Comparison of ENCODE assay signal across 10 mouse cellular contexts in the genomic region with DNA sequence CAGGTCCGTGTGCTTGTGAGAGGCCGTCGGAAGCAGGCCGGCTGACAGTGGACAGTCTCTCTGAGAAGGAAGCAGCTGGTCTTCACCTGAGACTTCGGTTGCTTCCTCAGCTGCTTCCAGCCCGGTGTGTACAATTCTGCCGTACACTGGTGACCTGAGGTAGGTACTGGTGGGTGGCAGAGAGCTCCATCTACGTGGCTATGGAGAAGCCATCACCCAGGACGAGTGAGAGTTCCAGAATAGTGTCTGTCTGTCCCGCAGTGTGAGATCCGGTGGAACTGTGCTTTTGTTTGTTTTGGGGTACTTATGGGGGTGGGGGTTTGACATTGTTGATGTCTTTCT. TPM values are rescaled to one million over a fixed set of nuclear protein-coding genes. Genes with fewer than 3 reads are reported as not detected.
DNase-seq lines count a peak whose midpoint lies in the region; ATAC-seq and TF ChIP-seq lines count a peak whose summit lies in the region.
"Had no signal": no experiment of that assay in that cellular context is flagged by ENCODE, and none has a peak within 500 bp of the region (broad histone marks: within the 10 kb centered on the region; RNA-seq: fewer than 3 reads in every experiment).

No protein-coding gene starts in this region.

- TF ChIP-seq POLR2A in testis, adult 2 months (IDR thresholded peaks at IDR 0.05; ENCODE audit: control insufficient read depth, low read depth, low read length) = no peak
- TF ChIP-seq POLR2A in limb, embryonic 14.5 days (IDR thresholded peaks at IDR 0.05; ENCODE audit: borderline replicate concordance, extremely low read depth, insufficient read depth, insufficient read length) = no peak

- H3K4me3 ChIP-seq in intestine, embryonic 16.5 days (ENCODE audit: low read length) = no peak overlapping the region
- no peak overlapping the region for H3K4me3 ChIP-seq in intestine, postnatal 0 days (ENCODE audit: low read depth, low read length)
- peak overlapping the region; percentile 1 for H3K4me3 ChIP-seq in testis, adult 2 months (ENCODE audit: control insufficient read depth, low read depth, low read length)
- H3K4me3 ChIP-seq in limb, embryonic 14.5 days (replicated peaks; ENCODE audit: low read length) = no peak overlapping the region
- no peak overlapping the region for H3K4me3 ChIP-seq in stomach, postnatal 0 days (ENCODE audit: low read depth, low read length)
- H3K4me3 ChIP-seq: embryonic facial prominence, embryonic 12.5 days; layer of hippocampus, adult 2 months had no signal

- H3K36me3 ChIP-seq in intestine, embryonic 16.5 days (ENCODE audit: control insufficient read depth, insufficient read depth, low read length) = no peaks in the 10 kb centered on the region
- no peaks in the 10 kb centered on the region for H3K36me3 ChIP-seq in intestine, postnatal 0 days (ENCODE audit: control insufficient read depth, insufficient read depth)
- H3K36me3 ChIP-seq in testis, adult 2 months (ENCODE audit: control insufficient read depth, insufficient read depth, low read length) = no peaks in the 10 kb centered on the region
- no peaks in the 10 kb centered on the region for H3K36me3 ChIP-seq in limb, embryonic 14.5 days (ENCODE audit: control insufficient read depth, insufficient read depth, low read length)
- no peaks in the 10 kb centered on the region for H3K36me3 ChIP-seq in stomach, postnatal 0 days (ENCODE audit: control insufficient read depth, insufficient read depth, low read length)
- H3K36me3 ChIP-seq: embryonic facial prominence, embryonic 12.5 days had no signal

- 0 out of 2 replicates have a peak, but pooled peaks cover 5% of the 10 kb centered on the region for H3K9me3 ChIP-seq in intestine, embryonic 16.5 days (ENCODE audit: control insufficient read depth, low read length)
- no peaks in the 10 kb centered on the region for H3K9me3 ChIP-seq in intestine, postnatal 0 days (ENCODE audit: control insufficient read depth)
- H3K9me3 ChIP-seq in limb, embryonic 14.5 days (ENCODE audit: control insufficient read depth, low read length) = 0 out of 2 replicates have a peak, but pooled peaks cover 6% of the 10 kb centered on the region
- H3K9me3 ChIP-seq in stomach, postnatal 0 days (ENCODE audit: control insufficient read depth, low read length) = no peaks in the 10 kb centered on the region
- H3K9me3 ChIP-seq: embryonic facial prominence, embryonic 12.5 days had no signal

- no peak for TF ChIP-seq CTCF in intestine, postnatal 0 days (IDR thresholded peaks at IDR 0.05; ENCODE audit: low read depth)
- no peak for TF ChIP-seq CTCF in testis, adult 2 months (IDR thresholded peaks at IDR 0.05; ENCODE audit: control insufficient read depth, insufficient read depth, insufficient replicate concordance, low read depth, low read length)
- TF ChIP-seq CTCF in stomach, postnatal 0 days (IDR thresholded peaks at IDR 0.05; ENCODE audit: low read depth) = no peak

- no peak overlapping the region for H3K27ac ChIP-seq in intestine, embryonic 16.5 days (ENCODE audit: low read length)
- H3K27ac ChIP-seq in intestine, postnatal 0 days (ENCODE audit: low read depth, low read length) = no peak overlapping the region
- H3K27ac ChIP-seq in testis, adult 2 months (ENCODE audit: control insufficient read depth, insufficient read depth, low read depth, low read length) = no peak overlapping the region
- no peak overlapping the region for H3K27ac ChIP-seq in limb, embryonic 14.5 days (replicated peaks; ENCODE audit: low read depth, low read length)
- no peak overlapping the region for H3K27ac ChIP-seq in stomach, postnatal 0 days (replicated peaks)
- H3K27ac ChIP-seq: embryonic facial prominence, embryonic 12.5 days; layer of hippocampus, adult 2 months had no signal

- peaks cover 8% of the 10 kb centered on the region; the same call in 1 of the 2 replicates for H3K4me1 ChIP-seq in intestine, embryonic 16.5 days (ENCODE audit: control insufficient read depth, insufficient read depth, low read length)
- H3K4me1 ChIP-seq in intestine, postnatal 0 days (replicated peaks; ENCODE audit: control insufficient read depth, insufficient read depth, low read length) = 0 out of 2 replicates have a peak, but pooled peaks cover 6% of the 10 kb centered on the region
- peaks cover 3% of the 10 kb centered on the region for H3K4me1 ChIP-seq in testis, adult 2 months (ENCODE audit: control insufficient read depth, insufficient read depth, low read length)
- H3K4me1 ChIP-seq in limb, embryonic 14.5 days (ENCODE audit: control insufficient read depth, insufficient read depth, low read length) = no peaks in the 10 kb centered on the region; the same call in 1 of the 2 replicates
- no peaks in the 10 kb centered on the region for H3K4me1 ChIP-seq in stomach, postnatal 0 days (replicated peaks; ENCODE audit: control insufficient read depth, insufficient read depth)
- H3K4me1 ChIP-seq: embryonic facial prominence, embryonic 12.5 days had no signal

- ATAC-seq in intestine, embryonic 16.5 days = peak; percentile 2; the same call in 1 of the 2 replicates
- ATAC-seq in intestine, postnatal 0 days = no peak
- peak; percentile 29; the same call in 1 of the 2 replicates for ATAC-seq in limb, embryonic 14.5 days (ENCODE audit: low FRiP score, low read depth)
- peak; percentile 35; the same call in 1 of the 2 replicates for ATAC-seq in stomach, postnatal 0 days (ENCODE audit: low FRiP score, low TSS enrichment)

- no peak overlapping the region for H3K4me2 ChIP-seq in intestine, embryonic 16.5 days (ENCODE audit: low read depth, low read length)
- no peak overlapping the region for H3K4me2 ChIP-seq in intestine, postnatal 0 days (replicated peaks; ENCODE audit: low read depth)
- H3K4me2 ChIP-seq in limb, embryonic 14.5 days (replicated peaks; ENCODE audit: low read depth, low read length, severe bottlenecking) = no peak overlapping the region
- H3K4me2 ChIP-seq in stomach, postnatal 0 days (replicated peaks; ENCODE audit: low read depth) = no peak overlapping the region
- H3K4me2 ChIP-seq: embryonic facial prominence, embryonic 12.5 days had no signal

- TF ChIP-seq EP300 in stomach, postnatal 0 days (optimal IDR thresholded peaks at IDR 0.05) = no peak

- no peak for DNase-seq in testis, postnatal 14 days (ENCODE audit: low spot score)
- no peak for DNase-seq in limb, embryonic 14.5 days (ENCODE audit: low spot score)
- DNase-seq in stomach, postnatal 0 days (ENCODE audit: low spot score) = no peak
- DNase-seq in cerebellum, postnatal 36 days = no peak
- no peak for DNase-seq in spleen, postnatal 36 days (ENCODE audit: low spot score in 2 of 2)

- H3K9ac ChIP-seq in intestine, embryonic 16.5 days (ENCODE audit: low read depth, low read length) = no peak overlapping the region
- no peak overlapping the region for H3K9ac ChIP-seq in intestine, postnatal 0 days (ENCODE audit: low read depth, low read length)
- H3K9ac ChIP-seq in limb, embryonic 14.5 days (ENCODE audit: low read depth, low read length, severe bottlenecking) = no peak overlapping the region
- no peak overlapping the region for H3K9ac ChIP-seq in stomach, postnatal 0 days (ENCODE audit: low read length)
- H3K9ac ChIP-seq: embryonic facial prominence, embryonic 12.5 days had no signal

- no peaks in the 10 kb centered on the region for H3K27me3 ChIP-seq in intestine, embryonic 16.5 days (replicated peaks; ENCODE audit: control insufficient read depth, insufficient read depth, low read length)
- no peaks in the 10 kb centered on the region for H3K27me3 ChIP-seq in intestine, postnatal 0 days (replicated peaks; ENCODE audit: control insufficient read depth, insufficient read depth, low read length)
- H3K27me3 ChIP-seq in testis, adult 2 months (ENCODE audit: control insufficient read depth, insufficient read depth, low read length) = no peaks in the 10 kb centered on the region
- H3K27me3 ChIP-seq in limb, embryonic 14.5 days (ENCODE audit: control insufficient read depth, insufficient read depth, low read length) = no peaks in the 10 kb centered on the region
- no peaks in the 10 kb centered on the region for H3K27me3 ChIP-seq in stomach, postnatal 0 days (ENCODE audit: control insufficient read depth, insufficient read depth, low read length)
- H3K27me3 ChIP-seq: embryonic facial prominence, embryonic 12.5 days had no signal

- 40% methylated on average over 11 of the region's 11 CpGs for WGBS in intestine, embryonic 16.5 days
- WGBS in intestine, postnatal 0 days = 40% methylated on average over 11 of the region's 11 CpGs
- WGBS in limb, embryonic 14.5 days = 51% methylated on average over 11 of the region's 11 CpGs
- WGBS in stomach, postnatal 0 days = 42% methylated on average over 11 of the region's 11 CpGs

RNA-seq across cellular contexts. Expression of a gene that starts 36.0 kb away (rescaled TPM):
- polyA plus RNA-seq in intestine, embryonic 16.5 days (2015; fragmentation: Nextera tagmentation; extraction: Ambion mirVana) = 24.0 and 24.3 TPM in 2 replicates
- polyA plus RNA-seq in intestine, postnatal 0 days (2015; fragmentation: Nextera tagmentation; extraction: Ambion mirVana) = 16.5 and 16.7 TPM in 2 replicates
- 0.95 and 1.8 TPM in 2 replicates for polyA plus RNA-seq in testis, adult 2 months (2012; rRNA removed)
- 24.9 and 25.5 TPM in 2 replicates for polyA plus RNA-seq in limb, embryonic 14.5 days (2012; rRNA removed)
- polyA plus RNA-seq in limb, embryonic 14.5 days (2014; fragmentation: Nextera tagmentation; extraction: Ambion mirVana) = 52.0 and 52.2 TPM in 2 replicates
- polyA plus RNA-seq in stomach, postnatal 0 days (2015; fragmentation: Nextera tagmentation; extraction: Ambion mirVana) = 85.2 and 94.2 TPM in 2 replicates

RNA-seq across cellular contexts. Expression of a gene that starts 53.5 kb away (rescaled TPM):
- polyA plus RNA-seq in intestine, embryonic 16.5 days (2015; fragmentation: Nextera tagmentation; extraction: Ambion mirVana) = 21.2 and 22.6 TPM in 2 replicates
- 21.3 and 25.4 TPM in 2 replicates for polyA plus RNA-seq in intestine, postnatal 0 days (2015; fragmentation: Nextera tagmentation; extraction: Ambion mirVana)
- 55.4 and 70.2 TPM in 2 replicates for polyA plus RNA-seq in testis, adult 2 months (2012; rRNA removed)
- 25.0 and 33.1 TPM in 2 replicates for polyA plus RNA-seq in limb, embryonic 14.5 days (2012; rRNA removed)
- 19.8 and 21.0 TPM in 2 replicates for polyA plus RNA-seq in limb, embryonic 14.5 days (2014; fragmentation: Nextera tagmentation; extraction: Ambion mirVana)
- 14.8 and 15.3 TPM in 2 replicates for polyA plus RNA-seq in stomach, postnatal 0 days (2015; fragmentation: Nextera tagmentation; extraction: Ambion mirVana)
